Comparison of ENCODE assay signal across 8 mouse cellular contexts in genomic region chr7:84594087-84594916, GRCm38 (mm10). TPM values are rescaled to one million over a fixed set of nuclear protein-coding genes. Genes with fewer than 3 reads are reported as not detected.
DNase-seq lines count a peak whose midpoint lies in the region; ATAC-seq lines count a peak whose summit lies in the region.

No protein-coding gene starts in this region.

- DNase-seq in 416B (ENCODE audit: low read depth) (peak; percentile 80), MN1 (ENCODE audit: low spot score) (peak; percentile 62)
- peak; percentile 62 for DNase-seq in embryo, embryonic 10 days (ENCODE audit: low spot score)
- peak; percentile 89 for DNase-seq in retina, postnatal 1 day
- no peak for DNase-seq in testis, postnatal 14 days (ENCODE audit: low spot score)

- ATAC-seq in heart, embryonic 14.5 days (ENCODE audit: insufficient number of reproducible peaks, insufficient read depth, low FRiP score, low read depth) = 0 out of 2 replicates have a peak, but pooled peaks have one; percentile 6
- ATAC-seq in kidney, embryonic 16.5 days (ENCODE audit: low FRiP score, low TSS enrichment) = peak; percentile 74
- peak; percentile 65 for ATAC-seq in lung, embryonic 16.5 days (ENCODE audit: low read depth)

- no peaks in the 10 kb centered on the region for H3K27me3 ChIP-seq in heart, embryonic 14.5 days (ENCODE audit: control insufficient read depth, insufficient read depth, low read length)
- no peaks in the 10 kb centered on the region for H3K27me3 ChIP-seq in kidney, embryonic 16.5 days (ENCODE audit: insufficient read depth, low read length)
- H3K27me3 ChIP-seq in lung, embryonic 16.5 days (ENCODE audit: control insufficient read depth, insufficient read depth, low read depth, low read length) = no peaks in the 10 kb centered on the region

- H3K4me2 ChIP-seq in heart, embryonic 14.5 days (ENCODE audit: low read length) = no peak overlapping the region
- H3K4me2 ChIP-seq in kidney, embryonic 16.5 days (replicated peaks; ENCODE audit: low read depth, low read length) = peak overlapping the region; percentile 27
- no peak overlapping the region for H3K4me2 ChIP-seq in lung, embryonic 16.5 days (ENCODE audit: low read depth, low read length)

- WGBS in heart, embryonic 14.5 days = 43% methylated on average over 8 of the region's 8 CpGs
- 48% methylated on average over 8 of the region's 8 CpGs for WGBS in kidney, embryonic 16.5 days
- WGBS in lung, embryonic 16.5 days = 36% methylated on average over 8 of the region's 8 CpGs

- H3K9ac ChIP-seq in heart, embryonic 14.5 days (ENCODE audit: low read length) = no peak overlapping the region
- H3K9ac ChIP-seq in kidney, embryonic 16.5 days (replicated peaks; ENCODE audit: low read length) = 0 out of 2 replicates have a peak overlapping the region, but pooled peaks have one; percentile 2
- no peak overlapping the region for H3K9ac ChIP-seq in lung, embryonic 16.5 days (ENCODE audit: low read length)

- no peak overlapping the region for H3K4me3 ChIP-seq in heart, embryonic 14.5 days (ENCODE audit: control insufficient read depth in 1 of 2, insufficient read depth in 1 of 2, low read depth in 1 of 2, low read length in 2 of 2)
- H3K4me3 ChIP-seq in kidney, embryonic 16.5 days (ENCODE audit: low read length) = no peak overlapping the region
- H3K4me3 ChIP-seq in lung, embryonic 16.5 days (ENCODE audit: low read length) = no peak overlapping the region

- no peaks in the 10 kb centered on the region for H3K9me3 ChIP-seq in heart, embryonic 14.5 days (ENCODE audit: control insufficient read depth, low read length)
- H3K9me3 ChIP-seq in kidney, embryonic 16.5 days (ENCODE audit: low read length) = no peaks in the 10 kb centered on the region
- H3K9me3 ChIP-seq in lung, embryonic 16.5 days (ENCODE audit: control insufficient read depth, low read length) = no peaks in the 10 kb centered on the region

- no peaks in the 10 kb centered on the region for H3K36me3 ChIP-seq in heart, embryonic 14.5 days (ENCODE audit: control insufficient read depth, insufficient read depth, low read length)
- no peaks in the 10 kb centered on the region for H3K36me3 ChIP-seq in kidney, embryonic 16.5 days (ENCODE audit: insufficient read depth, low read length)
- H3K36me3 ChIP-seq in lung, embryonic 16.5 days (ENCODE audit: control insufficient read depth, insufficient read depth, low read length) = no peaks in the 10 kb centered on the region

- H3K4me1 ChIP-seq in heart, embryonic 14.5 days (ENCODE audit: control insufficient read depth in 2 of 2, insufficient read depth in 2 of 2, low read length in 2 of 2) = peaks cover 0 to 2% of the 10 kb centered on the region in 2 experiments; a peak in 1 of 4 replicates
- no peaks in the 10 kb centered on the region for H3K4me1 ChIP-seq in kidney, embryonic 16.5 days (ENCODE audit: insufficient read depth, low read length)
- peaks cover 2% of the 10 kb centered on the region; the same call in 1 of the 2 replicates for H3K4me1 ChIP-seq in lung, embryonic 16.5 days (replicated peaks; ENCODE audit: control insufficient read depth, insufficient read depth, low read length)

- no peak overlapping the region for H3K27ac ChIP-seq in heart, embryonic 14.5 days (replicated peaks in 1 of 2; ENCODE audit: control insufficient read depth in 1 of 2, insufficient read depth in 1 of 2, low read depth in 2 of 2, low read length in 2 of 2)
- no peak overlapping the region for H3K27ac ChIP-seq in kidney, embryonic 16.5 days (ENCODE audit: low read length)
- no peak overlapping the region for H3K27ac ChIP-seq in lung, embryonic 16.5 days (ENCODE audit: low read length)

RNA-seq across cellular contexts. Expression of gene Fah, which starts 12.2 kb away (rescaled TPM):
- polyA plus RNA-seq in heart, embryonic 14.5 days (2014; fragmentation: Nextera tagmentation; extraction: Ambion mirVana) = 4.8 and 4.9 TPM in 2 replicates
- 14.9 and 17.7 TPM in 2 replicates for polyA plus RNA-seq in kidney, embryonic 16.5 days (2015; fragmentation: Nextera tagmentation; extraction: Ambion mirVana)
- 13.5 and 14.0 TPM in 2 replicates for polyA plus RNA-seq in lung, embryonic 16.5 days (2015; fragmentation: Nextera tagmentation; extraction: Ambion mirVana)

Comparison
In these comparisons a context has a peak if more than half of its experiments do, and no peak if none do; other contexts are left out.
1. ATAC-seq: peak in every context shown above with its lines; median percentile 74 in kidney, embryonic 16.5 days; 65 in lung, embryonic 16.5 days; 6 in heart, embryonic 14.5 days.